Mouse (Mus musculus) liver, embryonic 16.5 days (tissue): ENCODE measurements around the gene Wdr18. TPM values are rescaled to one million over a fixed set of nuclear protein-coding genes. Genes with fewer than 3 reads are reported as not detected.

Source experiments
- ATAC-seq: fragments of 200-750 bp; cut with Nextera tagmentation; 2 replicates; pipeline ENCODE4 v1.8.0; 2017; ENCODE audit warnings: low read depth, mild to moderate bottlenecking, moderate number of reproducible peaks, moderate library complexity
- H3K27ac ChIP-seq: fragments of 300-500 bp; sonication (generic); 2 replicates; pipeline ENCODE4 v1.5.1; 2014; ENCODE audit warnings: mild to moderate bottlenecking, low read length
- H3K27me3 ChIP-seq: fragments of 300-500 bp; sonication (generic); 2 replicates; pipeline ENCODE4 v1.6.1; 2014; ENCODE audit warnings: low read depth, low read length, mixed read lengths; ENCODE audit not compliant: control insufficient read depth, insufficient read depth
- H3K36me3 ChIP-seq: fragments of 300-500 bp; sonication (generic); 2 replicates; pipeline ENCODE4 v1.6.1; 2014; ENCODE audit warnings: mild to moderate bottlenecking; ENCODE audit not compliant: control insufficient read depth, insufficient read depth
- H3K4me1 ChIP-seq: fragments of 300-500 bp; sonication (generic); 2 replicates; pipeline ENCODE4 v1.6.1; 2014; ENCODE audit warnings: low read depth, low read length, mixed read lengths; ENCODE audit not compliant: control insufficient read depth
- H3K4me2 ChIP-seq: fragments of 300-500 bp; sonication (generic); 2 replicates; pipeline ENCODE4 v1.6.1; 2014; ENCODE audit warnings: low read depth, low read length, mixed read lengths
- H3K4me3 ChIP-seq: fragments of 300-500 bp; sonication (generic); 2 replicates; pipeline ENCODE4 v1.5.1; 2014; ENCODE audit warnings: low read depth, mild to moderate bottlenecking, low read length
- H3K9ac ChIP-seq: fragments of 300-500 bp; sonication (generic); 2 replicates; pipeline ENCODE4 v1.6.1; 2014; ENCODE audit warnings: low read depth, low read length
- H3K9me3 ChIP-seq: fragments of 300-500 bp; sonication (generic); replicated peaks from 2 replicates; pipeline ENCODE4 v1.6.1; 2016; ENCODE audit warnings: low read length; ENCODE audit not compliant: control insufficient read depth
- WGBS: fragments of 180-500 bp; shearing (Covaris S2); extraction: QIAGEN DNeasy Blood & Tissue Kit; methylation state at CpG from one replicate; pipeline ENCODE4 v1.1.7; 2014; ENCODE audit not compliant: insufficient replicate concordance; 5-methylcytosine and 5-hydroxymethylcytosine counted together
- polyA plus RNA-seq: library from polyadenylated mRNA; unstranded; fragments of >200 nt; fragmentation: Nextera tagmentation; extraction: Ambion mirVana; gene quantifications from 2 replicates; pipeline ENCODE4 v1.2.1, GENCODE M21; 2015

Gene Wdr18
- polyA plus RNA-seq, 1 experiment from 2014 or later = 42.2 TPM

DNA sequence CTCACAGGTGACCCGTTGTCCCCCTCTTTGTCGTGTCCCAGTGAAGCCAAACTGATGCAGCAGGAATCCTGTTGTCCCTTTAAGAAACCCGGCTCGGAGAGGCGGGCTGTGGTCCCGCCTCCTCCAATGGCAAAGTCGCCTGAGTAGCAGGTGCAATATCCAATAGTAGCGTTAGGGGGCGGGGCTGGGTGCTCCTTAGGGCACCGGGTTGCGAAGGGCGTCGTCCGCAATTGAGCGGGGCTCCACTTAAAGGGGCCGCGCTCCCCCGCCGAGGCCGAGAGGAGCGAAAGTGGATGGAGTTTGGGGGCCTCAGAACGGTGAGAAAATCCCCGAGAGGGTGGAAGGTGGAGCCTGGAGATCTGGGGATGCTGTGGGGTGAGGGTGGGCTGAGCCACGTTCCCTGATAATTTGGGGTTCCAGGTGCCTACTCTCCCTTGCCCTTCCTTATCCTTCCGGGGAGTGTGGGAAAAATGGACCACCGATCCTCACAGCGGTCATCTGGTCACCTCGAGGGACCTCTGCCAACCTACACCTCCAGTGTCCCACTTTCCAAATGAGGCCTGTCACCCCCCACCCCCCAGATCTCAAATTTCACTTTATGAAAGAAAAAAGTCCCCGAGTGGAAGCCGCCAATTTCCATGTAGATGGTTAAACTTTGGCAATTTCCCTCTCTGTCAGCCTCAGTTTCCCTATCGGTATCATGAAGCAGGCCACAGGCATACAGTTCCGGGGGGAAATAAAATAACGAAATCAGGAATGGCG is 36.5 kb downstream of the Wdr18 start, which contains the start of gene Abca7:
Abca7 (plus strand) TSS at position 223 of the 762 bp plus-strand sequence.
- Histone ChIP-seq H3K9ac (peak within 1 kb of the TSS; percentile 81), H3K4me3 (peak within 1 kb of the TSS; percentile 83), H3K9me3 (no peaks in the 10 kb centered on the region; the same call in 1 of the 2 replicates), H3K4me1 (peaks cover 30% of the 10 kb centered on the region), H3K4me2 (peak within 1 kb of the TSS; percentile 82), H3K36me3 (peaks cover 4% of the 10 kb centered on the region; the same call in 1 of the 2 replicates), H3K27me3 (no peaks in the 10 kb centered on the region), H3K27ac (peak within 1 kb of the TSS; percentile 97)
- ATAC-seq = peak; percentile 88
- WGBS = under 1% methylated on average over 34 of the region's 34 CpGs

DNA sequence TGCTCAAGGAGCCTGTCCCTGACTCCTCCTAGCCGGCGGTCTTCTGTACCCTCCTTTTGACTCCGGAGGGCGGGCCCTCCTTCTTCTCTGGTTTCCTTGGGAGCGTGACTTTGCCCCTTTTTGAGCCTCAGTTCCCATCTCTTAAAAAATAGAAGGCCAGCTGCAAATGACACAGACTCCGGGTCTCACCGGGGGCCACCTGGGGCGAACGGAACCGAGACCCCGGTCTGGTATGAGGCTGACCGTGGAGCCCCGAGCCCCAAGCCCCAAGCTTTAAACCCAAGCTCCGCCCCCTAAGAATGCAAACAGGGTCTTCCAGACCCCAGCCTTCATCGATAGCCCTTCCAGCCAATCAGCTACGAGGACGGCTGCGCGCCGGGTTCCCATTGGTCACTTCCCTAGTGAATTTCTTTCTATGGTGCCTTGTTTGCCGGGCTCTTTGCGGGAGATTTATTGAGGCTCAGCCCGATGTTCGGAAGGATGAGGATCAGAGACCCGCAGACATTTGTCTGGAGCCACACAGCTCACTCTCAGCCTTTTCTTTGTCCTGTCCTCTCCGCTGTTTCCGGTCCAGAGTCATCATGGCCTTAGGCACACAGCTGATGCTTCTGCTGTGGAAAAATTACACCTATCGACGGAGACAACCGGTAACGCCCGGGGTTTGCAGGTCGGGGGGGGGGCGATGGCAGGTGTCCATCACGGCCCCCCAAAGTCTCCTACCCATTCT is 37.2 kb downstream of the Wdr18 start:
- peak overlapping the region; percentile 82 for H3K4me2 ChIP-seq
- H3K9ac ChIP-seq = peak overlapping the region; percentile 81
- H3K4me1 ChIP-seq = peaks cover 37% of the 10 kb centered on the region
- no peaks in the 10 kb centered on the region for H3K27me3 ChIP-seq
- ATAC-seq = peak; percentile 75
- H3K36me3 ChIP-seq = peaks cover 4% of the 10 kb centered on the region; the same call in 1 of the 2 replicates
- H3K27ac ChIP-seq = peak overlapping the region; percentile 97
- WGBS = 2% methylated on average over 35 of the region's 35 CpGs
- H3K4me3 ChIP-seq = peak overlapping the region; percentile 83
- H3K9me3 ChIP-seq = no peaks in the 10 kb centered on the region

DNA sequence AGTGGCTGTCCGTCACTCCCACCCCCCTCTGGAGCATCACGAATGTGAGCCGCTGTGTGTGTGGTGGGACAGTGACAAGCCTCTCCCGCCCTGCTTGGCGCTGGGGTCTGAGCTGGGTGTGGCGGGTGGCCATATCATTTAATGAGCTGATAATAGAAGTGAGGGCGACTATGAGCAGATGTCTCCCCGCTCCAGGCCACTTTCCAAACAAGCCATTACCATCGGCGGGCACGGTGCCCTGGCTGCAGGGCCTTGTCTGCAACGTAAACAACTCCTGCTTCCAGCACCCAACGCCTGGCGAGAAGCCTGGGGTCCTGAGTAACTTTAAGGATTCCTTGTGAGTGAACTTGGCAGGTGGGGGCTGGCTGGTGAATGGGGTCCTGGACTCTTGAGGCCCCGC is 37.9 kb downstream of the Wdr18 start:
- peak; percentile 23; the same call in 1 of the 2 replicates for ATAC-seq

DNA sequence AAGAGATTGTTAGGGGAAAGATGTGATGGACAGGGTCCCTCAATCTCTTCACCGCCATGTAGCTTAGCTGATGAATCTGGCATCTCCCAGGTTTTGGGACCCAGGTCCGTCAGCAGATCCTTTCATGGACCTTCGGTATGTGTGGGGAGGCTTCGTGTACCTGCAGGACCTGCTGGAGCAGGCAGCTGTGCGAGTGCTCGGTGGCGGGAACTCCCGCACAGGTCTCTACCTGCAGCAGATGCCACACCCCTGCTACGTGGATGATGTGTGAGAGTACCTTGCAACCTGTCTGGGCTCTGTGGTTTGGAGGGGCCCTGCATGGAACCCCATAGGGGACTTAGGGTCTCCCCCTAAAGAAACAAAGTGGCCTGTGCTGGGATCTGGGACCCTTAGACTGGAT is 42.0 kb downstream of the Wdr18 start:
- peaks cover 8% of the 10 kb centered on the region for H3K36me3 ChIP-seq
- no peak overlapping the region for H3K4me3 ChIP-seq
- H3K4me2 ChIP-seq = no peak overlapping the region
- H3K27ac ChIP-seq = no peak overlapping the region
- ATAC-seq = no peak
- no peaks in the 10 kb centered on the region for H3K27me3 ChIP-seq
- no peak overlapping the region for H3K9ac ChIP-seq
- H3K9me3 ChIP-seq = no peaks in the 10 kb centered on the region
- H3K4me1 ChIP-seq = peaks cover 42% of the 10 kb centered on the region
- WGBS = 90% methylated on average over 9 of the region's 9 CpGs

More for the DNA sequence above, 37.9 kb downstream of the Wdr18 start:
- H3K4me2 ChIP-seq = peak overlapping the region; percentile 82
- H3K36me3 ChIP-seq = 0 out of 2 replicates have a peak, but pooled peaks cover 3% of the 10 kb centered on the region
- H3K4me1 ChIP-seq = peaks cover 42% of the 10 kb centered on the region
- H3K27me3 ChIP-seq = no peaks in the 10 kb centered on the region
- peak overlapping the region; percentile 81 for H3K9ac ChIP-seq
- 21% methylated on average over 15 of the region's 15 CpGs for WGBS
- peak overlapping the region; percentile 83 for H3K4me3 ChIP-seq
- H3K27ac ChIP-seq = peak overlapping the region; percentile 97
- no peaks in the 10 kb centered on the region for H3K9me3 ChIP-seq

DNA sequence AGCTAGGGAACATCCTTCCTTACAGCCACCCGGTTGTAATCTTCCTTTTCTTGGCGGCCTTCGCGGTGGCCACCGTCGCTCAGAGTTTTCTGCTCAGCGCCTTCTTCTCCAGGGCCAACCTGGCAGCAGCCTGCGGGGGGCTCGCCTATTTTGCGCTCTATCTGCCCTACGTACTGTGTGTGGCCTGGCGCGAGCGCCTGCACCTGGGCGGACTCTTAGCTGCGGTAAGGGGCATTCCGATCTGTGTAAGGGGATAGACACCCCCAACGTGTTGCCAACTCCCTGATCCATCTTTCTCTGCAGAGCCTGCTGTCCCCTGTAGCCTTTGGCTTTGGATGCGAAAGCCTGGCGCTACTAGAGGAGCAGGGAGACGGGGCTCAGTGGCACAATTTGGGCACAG is 42.9 kb downstream of the Wdr18 start:
- Histone ChIP-seq H3K27me3 (no peaks in the 10 kb centered on the region), H3K36me3 (peaks cover 14% of the 10 kb centered on the region), H3K27ac (peak overlapping the region; percentile 45; the same call in 1 of the 2 replicates), H3K9ac (no peak overlapping the region), H3K4me3 (no peak overlapping the region), H3K4me1 (peaks cover 39% of the 10 kb centered on the region), H3K9me3 (no peaks in the 10 kb centered on the region), H3K4me2 (no peak overlapping the region)
- WGBS = 58% methylated on average over 21 of the region's 21 CpGs
- ATAC-seq = no peak

DNA sequence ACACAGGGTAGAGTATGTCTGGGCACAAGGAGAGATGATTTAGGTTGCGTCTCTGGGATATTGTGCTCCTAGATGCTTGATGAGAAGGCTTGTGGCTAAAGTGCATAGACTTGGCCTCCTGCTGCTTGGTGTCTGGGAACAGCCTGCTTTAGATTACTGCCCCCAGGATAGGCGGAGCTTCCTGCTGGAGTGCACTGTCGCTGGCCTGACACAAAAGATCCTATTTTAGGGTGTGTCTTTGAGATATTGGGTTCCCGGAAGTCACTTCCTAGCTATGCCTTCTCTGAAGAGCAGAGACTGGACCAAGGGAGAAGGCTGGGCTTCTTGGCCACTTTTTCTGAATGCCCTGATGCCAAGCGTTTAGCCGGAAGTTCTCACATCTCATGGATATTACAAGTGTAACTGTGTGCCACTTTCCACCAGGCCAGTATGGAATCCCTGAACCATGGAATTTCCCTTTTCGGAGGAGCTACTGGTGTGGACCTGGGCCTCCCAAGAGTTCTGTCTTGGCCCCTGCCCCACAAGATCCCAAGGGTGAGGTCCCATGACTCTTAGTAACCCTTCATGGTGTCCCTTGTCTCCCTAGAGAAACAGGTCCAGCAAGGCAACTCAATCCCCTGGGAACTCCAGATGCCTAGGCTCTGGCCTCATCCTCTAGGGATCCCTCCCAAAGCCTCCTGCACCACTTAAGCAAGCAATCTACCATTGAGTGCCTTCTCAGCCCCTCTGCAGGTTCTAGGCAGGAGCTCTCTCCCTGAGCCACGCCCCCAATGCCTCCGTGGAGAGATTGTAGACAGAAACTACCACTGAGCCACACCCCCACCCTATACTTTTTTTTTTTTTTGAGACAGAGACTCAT is 43.7 kb downstream of the Wdr18 start:
- Histone ChIP-seq H3K27ac (peak overlapping the region; percentile 45), H3K36me3 (peaks cover 22% of the 10 kb centered on the region), H3K9ac (0 out of 2 replicates have a peak overlapping the region, but pooled peaks have one; percentile 5)

DNA sequence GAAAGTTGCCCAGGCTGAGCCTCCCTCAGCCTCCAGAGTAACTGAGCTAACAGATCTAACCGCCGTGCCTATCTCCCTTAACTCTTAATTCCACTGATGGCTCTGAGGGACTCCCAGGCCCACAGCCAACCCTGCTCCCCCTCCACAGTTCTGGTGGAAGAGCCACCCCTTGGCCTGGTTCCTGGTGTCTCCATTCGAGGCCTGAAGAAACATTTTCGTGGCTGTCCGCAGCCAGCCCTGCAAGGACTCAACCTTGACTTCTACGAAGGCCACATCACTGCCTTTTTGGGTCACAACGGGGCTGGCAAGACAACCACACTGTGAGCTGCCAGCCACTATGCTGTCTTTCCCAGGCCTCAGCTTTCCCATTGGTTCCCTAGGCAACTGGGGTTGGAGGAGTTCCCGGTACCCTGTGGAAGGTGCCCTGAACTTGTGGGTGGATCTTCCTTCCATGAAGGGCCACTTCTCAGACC is 44.3 kb downstream of the Wdr18 start:
- Histone ChIP-seq H3K27ac (no peak overlapping the region; the same call in 1 of the 2 replicates), H3K36me3 (peaks cover 29% of the 10 kb centered on the region), H3K9ac (no peak overlapping the region), H3K4me2 (no peak overlapping the region), H3K9me3 (no peaks in the 10 kb centered on the region), H3K27me3 (no peaks in the 10 kb centered on the region), H3K4me3 (no peak overlapping the region), H3K4me1 (peaks cover 33% of the 10 kb centered on the region)
- 68% methylated on average over 8 of the region's 8 CpGs for WGBS
- no peak for ATAC-seq

More for the DNA sequence above, 43.7 kb downstream of the Wdr18 start:
- no peaks in the 10 kb centered on the region for H3K27me3 ChIP-seq
- no peak overlapping the region for H3K4me2 ChIP-seq
- no peaks in the 10 kb centered on the region for H3K9me3 ChIP-seq
- no peak overlapping the region for H3K4me3 ChIP-seq
- H3K4me1 ChIP-seq = peaks cover 33% of the 10 kb centered on the region
- WGBS = 41% methylated on average over 9 of the region's 9 CpGs
- peak; percentile 47 for ATAC-seq

DNA sequence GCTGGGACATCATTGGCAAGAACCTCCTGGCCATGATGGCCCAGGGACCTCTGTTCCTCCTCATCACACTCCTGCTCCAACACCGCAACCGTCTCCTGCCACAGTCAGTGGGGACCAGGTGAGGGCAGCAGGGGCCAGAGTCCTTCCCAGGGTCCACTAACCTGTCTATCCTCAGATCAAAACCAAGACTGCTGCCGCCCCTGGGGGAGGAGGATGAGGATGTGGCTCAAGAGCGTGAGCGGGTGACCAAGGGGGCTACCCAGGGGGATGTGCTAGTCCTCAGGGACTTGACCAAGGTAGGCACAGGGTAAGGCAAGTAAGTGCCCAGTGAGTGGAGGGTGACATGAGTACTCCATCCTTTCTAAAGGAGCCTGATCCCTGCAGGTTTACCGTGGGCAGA is 51.8 kb downstream of the Wdr18 start:
- no peak for ATAC-seq
- Histone ChIP-seq H3K27me3 (peaks cover 2% of the 10 kb centered on the region; the same call in 1 of the 2 replicates), H3K9ac (no peak overlapping the region), H3K36me3 (peaks cover 63% of the 10 kb centered on the region), H3K4me1 (peaks cover 10% of the 10 kb centered on the region), H3K4me2 (no peak overlapping the region), H3K9me3 (peaks cover 13% of the 10 kb centered on the region), H3K27ac (no peak overlapping the region), H3K4me3 (no peak overlapping the region)
- WGBS = 89% methylated on average over 6 of the region's 6 CpGs
